Mouse (Mus musculus) hindbrain, postnatal 0 days (tissue): ENCODE data around the gene Csad. TPM values are rescaled to one million over a fixed set of nuclear protein-coding genes. Genes with fewer than 3 reads are reported as not detected.

ENCODE experiments used
- ATAC-seq: fragments of 200-750 bp; cut with Nextera tagmentation; 2 replicates; pipeline ENCODE4 v1.8.0; 2017; ENCODE audit warnings: mild to moderate bottlenecking, moderate TSS enrichment, moderate library complexity
- DNase-seq: peaks from one replicate; pipeline ENCODE4 v3.0.0-alpha.2; 2015; ENCODE audit warnings: low spot score
- H3K27ac ChIP-seq: fragments of 300-500 bp; sonication (generic); 2 replicates; pipeline ENCODE4 v1.5.1; 2014; ENCODE audit warnings: mild to moderate bottlenecking
- H3K27me3 ChIP-seq: fragments of 300-500 bp; sonication (generic); 2 replicates; pipeline ENCODE4 v1.6.1; 2014; ENCODE audit warnings: low read length, mixed read lengths; ENCODE audit not compliant: insufficient read depth
- H3K36me3 ChIP-seq: fragments of 300-500 bp; sonication (generic); 2 replicates; pipeline ENCODE4 v1.6.1; 2014; ENCODE audit warnings: low read length, mixed read lengths; ENCODE audit not compliant: insufficient read depth
- H3K4me1 ChIP-seq: fragments of 300-500 bp; sonication (generic); 2 replicates; pipeline ENCODE4 v1.6.1; 2014; ENCODE audit warnings: antibody characterized with exemption, low read length, mixed read lengths; ENCODE audit not compliant: insufficient read depth
- H3K4me2 ChIP-seq: fragments of 300-500 bp; sonication (generic); 2 replicates; pipeline ENCODE4 v1.6.1; 2014; ENCODE audit warnings: low read depth, mild to moderate bottlenecking, low read length, moderate library complexity, mixed read lengths
- H3K4me3 ChIP-seq: fragments of 300-500 bp; sonication (generic); 2 replicates; pipeline ENCODE4 v1.5.1; 2014; ENCODE audit warnings: low read length
- H3K9ac ChIP-seq: fragments of 300-500 bp; sonication (generic); replicated peaks from 2 replicates; pipeline ENCODE4 v1.6.1; 2014; ENCODE audit warnings: mild to moderate bottlenecking, low read length, moderate library complexity, mixed read lengths
- H3K9me3 ChIP-seq: fragments of 300-500 bp; sonication (generic); 2 replicates; pipeline ENCODE4 v1.6.1; 2016; ENCODE audit warnings: low read length, mixed read lengths
- CTCF ChIP-seq: IDR thresholded peaks from 2 replicates; pipeline ENCODE4 v1.5.1; 2016; ENCODE audit warnings: antibody characterized with exemption, control low read depth, low read depth
- WGBS: fragments of 180-500 bp; shearing (Covaris S2); extraction: QIAGEN DNeasy Blood & Tissue Kit; methylation state at CpG from one replicate; pipeline ENCODE4 v1.1.7; 2014; 5-methylcytosine and 5-hydroxymethylcytosine counted together
- polyA plus RNA-seq: library from polyadenylated mRNA; unstranded; fragments of >200 nt; fragmentation: Nextera tagmentation; extraction: Ambion mirVana; gene quantifications from 2 replicates; pipeline ENCODE4 v1.2.1, GENCODE M21; 2015
- total RNA-seq: library from RNA; depleted of rRNA; stranded (reverse); fragments of >200 nt; gene quantifications from 2 replicates; pipeline ENCODE4 v1.2.3, GENCODE M21; 2014

Gene Csad
- total and polyA plus RNA-seq, 2 experiments from 2014 or later = 41.8 to 67.2 TPM

- 70% methylated on average over 5 of the region's 5 CpGs for WGBS
- DNase-seq = no peak
- Histone ChIP-seq H3K36me3 (no peaks in the 10 kb centered on the region), H3K27me3 (no peaks in the 10 kb centered on the region), H3K9me3 (no peaks in the 10 kb centered on the region), H3K27ac (no peak overlapping the region), H3K4me3 (no peak overlapping the region), H3K4me2 (no peak overlapping the region), H3K9ac (no peak overlapping the region), H3K4me1 (no peaks in the 10 kb centered on the region)
- no peak for ATAC-seq
- TF ChIP-seq CTCF = no peak
Measured at GRCm38 (mm10) chr15:102192820-102193386, 11.6 kb downstream of the Csad start.

- DNase-seq (no peak), ATAC-seq (no peak)
- Histone ChIP-seq H3K9ac (no peak overlapping the region), H3K27me3 (no peaks in the 10 kb centered on the region), H3K4me3 (no peak overlapping the region), H3K36me3 (no peaks in the 10 kb centered on the region), H3K9me3 (no peaks in the 10 kb centered on the region), H3K4me1 (no peaks in the 10 kb centered on the region), H3K27ac (no peak overlapping the region), H3K4me2 (no peak overlapping the region)
- WGBS = 75% methylated on average over 7 of the region's 7 CpGs
- TF ChIP-seq CTCF = no peak
Measured at GRCm38 (mm10) chr15:102192271-102192812, 12.2 kb downstream of the Csad start.

DNA sequence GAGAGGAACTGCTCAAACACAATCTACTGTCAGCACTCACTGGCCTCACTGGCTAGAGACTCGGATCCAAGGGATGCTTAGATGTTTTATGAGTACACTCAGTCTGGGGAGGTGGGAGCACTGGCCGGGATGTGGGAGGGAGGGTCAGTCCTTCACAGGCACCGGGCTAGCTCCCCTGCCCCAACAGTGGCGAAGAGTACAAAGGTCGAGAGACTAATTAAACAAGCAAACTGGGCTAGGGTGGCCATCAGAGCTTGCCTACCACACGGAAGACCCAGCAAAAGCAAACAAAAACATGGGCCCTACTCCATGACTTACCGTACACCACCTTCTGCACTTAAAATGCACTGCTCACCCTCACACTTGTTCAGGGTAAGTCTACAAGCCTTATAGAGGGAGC is 12.8 kb downstream of the Csad start:
- WGBS = 78% methylated on average over 7 of the region's 7 CpGs
- no peak for TF ChIP-seq CTCF
- H3K4me2 ChIP-seq = no peak overlapping the region

DNA sequence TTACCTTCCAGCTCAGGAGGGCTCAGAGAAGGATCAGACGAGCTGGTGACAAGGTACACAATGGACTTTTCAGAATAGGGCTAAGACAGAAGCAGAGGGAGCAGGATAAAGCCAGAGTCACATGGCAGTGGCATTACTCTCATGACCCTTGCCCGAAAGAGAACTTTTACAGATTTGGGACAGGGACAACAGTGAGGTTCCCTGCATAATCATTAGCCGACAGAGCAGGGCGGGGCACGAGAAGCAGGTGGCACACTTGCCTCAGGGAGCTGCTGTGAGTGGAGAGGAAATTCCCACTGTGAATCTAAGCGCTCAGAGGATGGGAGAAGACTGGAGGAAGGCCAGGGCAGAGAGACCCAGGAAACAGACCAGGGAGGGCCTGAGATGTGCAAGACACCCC is 15.6 kb downstream of the Csad start:
- ATAC-seq (no peak), DNase-seq (no peak)
- H3K4me1 ChIP-seq = no peaks in the 10 kb centered on the region
- no peaks in the 10 kb centered on the region for H3K27me3 ChIP-seq
- H3K9ac ChIP-seq = no peak overlapping the region
- no peak overlapping the region for H3K4me3 ChIP-seq
- H3K27ac ChIP-seq = no peak overlapping the region
- no peak overlapping the region for H3K4me2 ChIP-seq
- no peaks in the 10 kb centered on the region for H3K9me3 ChIP-seq
- peaks cover 9% of the 10 kb centered on the region; the same call in 1 of the 2 replicates for H3K36me3 ChIP-seq
- 60% methylated on average over 6 of the region's 6 CpGs for WGBS
- no peak for TF ChIP-seq CTCF

More for the DNA sequence above, 12.8 kb downstream of the Csad start:
- DNase-seq (no peak), ATAC-seq (no peak)
- H3K27me3 ChIP-seq = no peaks in the 10 kb centered on the region
- no peak overlapping the region for H3K27ac ChIP-seq
- H3K4me1 ChIP-seq = no peaks in the 10 kb centered on the region
- H3K36me3 ChIP-seq = 0 out of 2 replicates have a peak, but pooled peaks cover under 1% of the 10 kb centered on the region
- no peak overlapping the region for H3K4me3 ChIP-seq
- H3K9me3 ChIP-seq = no peaks in the 10 kb centered on the region
- H3K9ac ChIP-seq = no peak overlapping the region

- Histone ChIP-seq H3K9me3 (no peaks in the 10 kb centered on the region), H3K9ac (no peak overlapping the region), H3K4me1 (no peaks in the 10 kb centered on the region), H3K4me2 (no peak overlapping the region), H3K27me3 (no peaks in the 10 kb centered on the region), H3K36me3 (peaks cover 9% of the 10 kb centered on the region; the same call in 1 of the 2 replicates), H3K27ac (no peak overlapping the region), H3K4me3 (no peak overlapping the region)
- ATAC-seq (no peak), DNase-seq (no peak)
- no peak for TF ChIP-seq CTCF
- WGBS = 89% methylated on average over 10 of the region's 10 CpGs
Measured at GRCm38 (mm10) chr15:102188096-102188495, 16.4 kb downstream of the Csad start.

- Histone ChIP-seq H3K9ac (no peak overlapping the region), H3K4me2 (no peak overlapping the region), H3K4me3 (no peak overlapping the region), H3K4me1 (no peaks in the 10 kb centered on the region), H3K27ac (no peak overlapping the region), H3K9me3 (no peaks in the 10 kb centered on the region), H3K27me3 (no peaks in the 10 kb centered on the region), H3K36me3 (peaks cover 9% of the 10 kb centered on the region; the same call in 1 of the 2 replicates)
- DNase-seq (no peak), ATAC-seq (no peak)
- WGBS = 88% methylated on average over 11 of the region's 11 CpGs
- no peak for TF ChIP-seq CTCF
Measured at GRCm38 (mm10) chr15:102186239-102186638, 18.3 kb downstream of the Csad start.

DNA sequence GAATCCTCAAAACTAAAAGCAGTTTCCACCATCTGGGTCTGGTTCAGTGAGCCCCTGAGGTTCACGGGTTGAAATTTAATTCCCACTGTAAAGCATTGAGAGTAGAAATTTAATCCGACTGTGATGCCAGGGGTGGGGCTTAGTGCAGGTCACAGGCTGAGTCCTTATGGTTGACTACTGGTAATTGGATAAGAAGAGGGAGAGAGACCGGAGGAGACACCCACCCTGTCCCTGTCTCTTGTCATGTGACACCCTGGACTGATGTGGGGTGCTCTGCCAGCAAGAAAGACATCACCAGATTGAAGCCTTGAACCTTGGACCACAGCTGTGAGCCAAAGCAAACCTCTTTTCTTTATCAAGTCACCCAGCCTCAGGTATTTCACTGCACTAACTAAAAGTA is 21.4 kb downstream of the Csad start:
- Histone ChIP-seq H3K9ac (no peak overlapping the region), H3K4me1 (no peaks in the 10 kb centered on the region), H3K27ac (no peak overlapping the region), H3K4me2 (no peak overlapping the region), H3K36me3 (peaks cover 9% of the 10 kb centered on the region; the same call in 1 of the 2 replicates), H3K9me3 (no peaks in the 10 kb centered on the region), H3K27me3 (no peaks in the 10 kb centered on the region), H3K4me3 (no peak overlapping the region)
- ATAC-seq (no peak), DNase-seq (no peak)
- 81% methylated on average over 3 of the region's 3 CpGs for WGBS
- TF ChIP-seq CTCF = no peak
